Mouse (Mus musculus) gastrocnemius, postnatal 4 days (tissue): Measurements from ENCODE around the gene Sprr2a1. TPM values are rescaled to one million over a fixed set of nuclear protein-coding genes. Genes with fewer than 3 reads are reported as not detected.
"Not testable (repeated sequence)": the region's sequence is repeated elsewhere in the genome, so short reads cannot be mapped to it uniquely, and the experiment has no call there.

Experiments used
- DNase-seq, 2 experiments: peaks; one replicate each; pipeline ENCODE4 v3.0.0; 2021 to 2022; ENCODE audit warnings: low spot score in 2 of 2, mixed read lengths in 2 of 2
- long read RNA-seq, 2 experiments: library from polyadenylated mRNA; stranded (forward); transcript quantifications; one replicate each; pipeline ENCODE4 v2.0.0; 2021
- total RNA-seq, 2 experiments: library from RNA; stranded (reverse); gene quantifications; 2 replicates each; pipeline ENCODE4 v1.2.3; 2021

Sprr2a1 gene
- not detected for total RNA-seq
- long read RNA-seq, experiment 1, partial matches to known transcripts: 0 of 1 reads
- long read RNA-seq, experiment 1, other reads (novel, unspliced or antisense): 0 of 1 reads
- long read RNA-seq, experiment 2: 0 reads

DNA sequence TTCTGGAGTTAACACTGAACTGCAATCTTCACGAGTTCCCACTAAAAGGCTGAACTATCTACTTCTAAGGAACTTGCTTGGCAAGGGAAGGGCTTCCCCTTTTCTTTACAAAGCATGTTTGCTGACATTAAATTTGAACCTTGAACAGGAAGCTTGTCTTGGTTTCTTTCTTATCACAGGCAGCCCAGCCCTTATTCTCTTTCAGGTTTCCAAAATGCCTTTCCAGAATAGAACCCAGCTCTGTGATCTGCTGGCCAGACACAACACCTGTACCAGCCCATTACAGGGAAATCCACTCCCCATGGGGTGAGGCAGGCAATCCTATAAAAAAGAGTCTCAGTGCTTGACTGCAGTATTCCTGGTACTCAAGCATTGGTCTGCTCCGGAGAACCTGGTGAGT lies at the start of gene Sprr2a1, which contains the start of gene Sprr2a2:
Sprr2a1 (plus strand) TSS at position 231 of the 400 bp plus-strand sequence.
Sprr2a2 (plus strand) TSS at position 352 of the 400 bp plus-strand sequence.
- DNase-seq: not testable (repeated sequence)

DNA sequence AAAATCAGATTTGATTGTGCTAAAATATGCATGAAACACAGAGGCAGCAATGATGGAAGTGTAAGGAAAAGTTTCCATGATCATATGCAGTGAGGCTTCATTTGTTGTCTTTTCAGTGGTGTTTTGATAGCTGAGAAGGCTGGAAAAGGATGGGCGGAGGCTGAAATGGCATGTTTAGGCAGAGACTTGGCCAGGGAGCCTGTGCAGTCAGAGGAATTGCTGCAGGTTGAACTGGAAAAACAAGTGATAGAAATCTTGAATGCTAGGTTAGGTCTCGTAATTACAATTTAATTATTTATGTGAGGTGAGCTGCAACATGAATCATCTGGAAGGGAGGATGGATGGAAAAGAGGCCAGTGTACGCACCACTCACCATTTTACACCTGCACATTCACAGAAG lies 45.8 kb upstream of the Sprr2a1 start:
- no peak for DNase-seq

DNA sequence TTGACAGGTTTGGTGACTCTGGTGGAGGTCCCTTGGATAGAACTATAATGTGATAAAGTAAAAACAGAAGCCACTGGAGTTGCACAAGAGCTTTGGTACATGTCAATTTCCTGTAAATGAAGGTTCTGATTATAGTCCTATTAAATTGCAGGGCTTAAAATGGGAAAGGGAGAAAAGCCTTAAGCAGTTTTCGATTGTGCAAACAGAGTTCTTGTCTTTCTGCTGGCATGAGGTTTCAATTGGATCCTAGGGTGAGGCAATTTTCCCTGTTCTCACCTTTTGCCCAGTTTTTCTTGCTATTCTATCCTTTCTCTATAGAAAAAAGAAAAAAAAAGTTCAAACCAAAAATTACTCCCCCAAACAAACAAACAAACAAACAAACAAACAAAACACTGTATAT lies 38.7 kb upstream of the Sprr2a1 start:
- DNase-seq: no peak

DNA sequence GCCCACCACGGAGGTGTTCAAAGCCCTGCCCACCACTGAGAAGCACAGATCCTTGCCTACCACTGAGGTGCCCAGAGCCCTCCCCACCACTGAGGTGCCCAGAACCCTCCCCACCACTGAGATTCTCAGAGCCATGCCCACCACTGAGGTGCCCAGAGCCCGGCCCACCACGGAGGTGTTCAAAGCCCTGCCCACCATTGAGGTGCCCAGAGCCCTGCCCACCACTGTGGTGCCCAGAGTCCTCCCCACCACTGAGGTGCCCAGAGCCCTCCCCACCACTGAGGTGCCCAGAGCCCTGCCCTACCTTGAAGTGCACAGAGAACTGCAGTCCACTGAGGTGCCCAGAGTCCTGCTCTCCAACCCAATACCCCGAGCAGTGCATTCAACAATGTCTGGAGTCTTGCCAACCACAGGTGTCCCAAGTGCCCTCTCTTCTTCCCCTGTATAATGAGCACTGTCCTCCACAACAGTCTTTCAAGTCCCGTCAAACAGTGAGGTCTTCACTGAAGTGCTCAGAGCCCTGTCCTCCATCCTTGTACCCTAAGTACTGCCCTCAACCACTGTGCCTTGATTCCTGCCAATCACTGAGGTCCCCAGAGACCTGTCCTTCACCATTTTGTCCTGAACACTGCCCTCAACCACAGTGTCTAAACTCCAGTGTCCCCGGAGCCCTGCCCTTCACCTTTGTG lies 19.9 kb upstream of the Sprr2a1 start:
- DNase-seq: no peak

DNA sequence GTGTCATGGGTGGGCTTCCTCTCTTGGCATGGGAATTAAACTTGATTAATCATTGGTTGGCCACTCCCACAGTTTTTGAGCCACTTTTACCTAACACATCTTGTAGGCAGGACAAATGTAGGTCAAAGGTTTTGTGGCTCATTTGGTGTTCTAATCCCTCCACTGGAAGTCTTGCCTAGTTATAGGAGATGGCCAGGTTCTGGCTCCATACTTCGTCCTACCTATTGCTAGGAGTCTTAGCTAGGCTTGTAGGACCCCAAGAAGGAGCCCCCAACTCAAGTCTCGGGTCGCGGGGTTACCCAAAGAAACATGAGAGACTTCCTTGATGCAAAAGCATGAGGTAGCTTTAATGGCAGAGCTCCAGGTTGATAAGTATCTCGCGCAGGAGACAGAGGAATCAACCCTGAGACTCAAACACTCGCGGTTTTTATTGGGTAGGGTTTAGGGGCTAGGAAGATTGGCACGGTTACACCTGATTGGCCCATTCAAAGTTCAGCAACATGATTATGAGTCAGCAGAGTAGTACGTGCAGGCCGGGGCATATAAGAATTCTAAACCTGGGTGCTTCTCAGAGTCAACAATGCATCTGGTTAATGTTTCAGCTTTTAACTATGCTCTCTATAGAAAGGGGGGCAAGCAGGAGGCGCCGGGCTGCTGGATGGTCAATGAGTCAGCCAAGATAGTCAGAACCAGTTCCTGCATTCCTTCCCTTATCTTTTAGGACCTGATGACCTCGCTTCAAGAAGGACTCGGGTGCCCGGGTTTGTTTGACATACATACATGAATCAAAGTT lies 4.3 kb upstream of the Sprr2a1 start:
- not testable (repeated sequence) for DNase-seq

DNA sequence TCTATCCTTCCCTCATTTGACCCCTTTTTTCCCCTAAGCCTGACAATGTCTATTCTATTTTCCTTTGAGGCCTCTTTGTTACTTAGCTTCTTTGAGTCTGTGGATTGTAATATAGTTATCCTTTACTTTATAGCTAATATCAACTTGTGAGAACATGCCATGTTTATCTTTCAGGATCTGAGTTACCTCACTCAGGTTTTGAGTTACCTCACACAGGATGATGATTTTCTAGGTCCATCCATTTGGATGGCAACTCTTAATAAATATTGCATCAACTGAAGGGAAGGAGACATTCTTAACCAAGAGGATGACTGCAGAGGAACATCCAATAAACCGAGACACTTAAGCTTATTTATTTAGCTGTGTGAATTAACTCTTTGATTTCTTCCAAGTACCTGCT lies 3.5 kb upstream of the Sprr2a1 start:
- not testable (repeated sequence) for DNase-seq

DNA sequence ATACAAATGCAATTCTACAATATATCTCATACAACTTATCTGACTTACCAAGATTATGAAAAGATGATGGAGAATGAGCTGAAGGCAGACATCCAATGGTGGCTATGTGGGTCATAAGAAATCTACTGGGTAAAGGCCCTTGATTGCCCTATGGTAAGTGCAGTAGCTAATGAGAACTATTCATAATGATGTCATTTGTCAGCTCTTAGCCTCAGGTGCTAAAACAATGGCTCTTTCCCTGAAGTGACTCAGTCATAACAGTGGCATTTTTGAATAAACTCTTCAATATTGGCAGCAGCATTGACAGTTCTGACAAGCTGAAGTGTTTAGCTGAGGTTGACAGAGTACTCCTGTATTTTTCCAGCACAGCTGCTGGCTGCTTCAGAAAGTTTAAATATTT lies 1.9 kb upstream of the Sprr2a1 start:
- DNase-seq: not testable (repeated sequence)

DNA sequence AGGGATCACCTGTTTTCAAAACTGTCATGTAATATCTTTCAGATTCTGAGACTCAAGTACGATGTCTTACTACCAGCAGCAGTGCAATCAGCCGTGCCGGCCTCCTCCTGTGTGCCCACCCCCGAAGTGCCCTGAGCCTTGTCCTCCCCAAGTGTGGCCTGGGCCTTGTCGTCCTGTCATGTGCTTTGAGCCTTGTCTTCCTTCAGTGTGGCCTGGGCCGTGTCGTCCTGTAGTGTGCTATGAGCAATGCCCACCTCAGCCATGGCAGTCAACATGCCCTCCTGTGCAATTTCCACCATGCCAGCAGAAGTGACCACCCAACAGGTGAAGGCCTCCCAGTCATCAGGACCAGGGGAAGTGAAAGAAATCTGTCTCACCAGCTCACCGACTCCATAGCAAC lies 3.4 kb downstream of the Sprr2a1 start:
- not testable (repeated sequence) for DNase-seq

DNA sequence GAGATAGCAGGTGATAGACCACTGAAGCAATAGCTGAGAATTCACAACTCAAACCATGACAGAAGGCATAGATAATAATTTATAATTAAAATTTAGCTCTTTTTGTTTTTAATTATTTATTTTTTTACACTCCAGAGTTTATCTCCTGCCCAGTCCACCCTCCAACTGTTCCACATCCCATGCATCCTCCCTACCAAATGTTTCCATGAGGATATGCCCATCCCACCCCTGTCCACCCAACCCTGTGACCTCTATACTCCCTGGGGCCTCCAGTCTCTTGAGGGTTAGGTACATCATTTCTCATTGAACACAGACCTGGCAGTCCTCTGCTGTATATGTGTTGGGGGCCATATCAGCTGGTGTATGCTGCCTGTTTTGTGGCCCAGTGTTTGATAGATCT lies 8.1 kb downstream of the Sprr2a1 start:
- not testable (repeated sequence) for DNase-seq

DNA sequence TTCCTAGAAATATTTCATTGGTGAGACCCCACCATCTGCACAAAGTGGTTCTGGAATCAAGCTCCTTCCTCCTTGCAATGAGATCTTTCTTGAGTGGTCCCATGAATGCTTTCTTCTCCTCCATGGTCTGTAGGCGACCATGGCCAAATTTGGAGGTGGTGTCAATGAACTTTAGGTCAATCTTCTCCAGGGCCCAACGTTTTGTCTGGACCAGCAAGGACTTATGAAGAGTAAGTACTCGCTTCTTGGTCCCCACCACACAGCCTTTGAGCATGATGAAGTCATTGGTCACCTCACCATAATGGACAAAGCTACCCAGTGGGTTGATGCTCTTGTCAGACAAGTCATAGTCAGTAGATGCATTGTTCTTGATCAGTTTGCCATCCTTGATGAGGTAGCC lies 11.8 kb downstream of the Sprr2a1 start:
- DNase-seq: peak in 1 of 2 experiments; percentile 14

DNA sequence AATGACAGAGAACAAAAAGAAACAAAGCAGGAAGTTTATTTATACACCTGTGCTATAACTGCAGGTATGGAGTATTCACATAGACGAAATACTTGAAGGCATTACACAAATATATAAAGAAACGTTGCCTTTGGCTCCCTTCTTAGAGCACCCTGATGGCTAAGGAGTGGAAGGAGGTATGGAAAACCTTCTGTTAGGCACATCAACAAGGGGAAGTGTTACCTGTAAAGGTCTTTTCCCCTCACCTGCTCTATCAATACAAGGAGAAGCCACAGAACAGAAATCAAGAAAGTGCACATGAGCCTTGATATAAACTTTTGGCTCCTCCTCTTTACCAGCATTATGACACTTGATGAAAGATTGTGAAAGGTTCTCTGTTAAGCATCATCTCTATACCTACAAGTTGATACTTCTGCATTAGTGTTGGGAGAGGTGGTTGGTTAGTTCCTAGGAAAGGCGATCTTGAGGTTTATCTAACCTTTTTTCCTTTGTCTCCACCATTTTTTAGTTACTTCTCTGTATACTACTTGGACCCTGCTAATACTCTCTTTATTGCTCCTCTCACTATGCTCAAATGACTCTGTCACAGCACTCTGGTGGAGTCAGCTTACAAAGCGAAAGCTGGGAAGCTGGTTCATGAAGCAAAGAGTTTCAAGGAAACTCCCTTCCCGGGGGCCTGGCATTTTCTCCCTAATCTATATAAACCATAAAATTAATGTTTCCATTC lies 21.0 kb downstream of the Sprr2a1 start:
- not testable (repeated sequence) for DNase-seq

DNA sequence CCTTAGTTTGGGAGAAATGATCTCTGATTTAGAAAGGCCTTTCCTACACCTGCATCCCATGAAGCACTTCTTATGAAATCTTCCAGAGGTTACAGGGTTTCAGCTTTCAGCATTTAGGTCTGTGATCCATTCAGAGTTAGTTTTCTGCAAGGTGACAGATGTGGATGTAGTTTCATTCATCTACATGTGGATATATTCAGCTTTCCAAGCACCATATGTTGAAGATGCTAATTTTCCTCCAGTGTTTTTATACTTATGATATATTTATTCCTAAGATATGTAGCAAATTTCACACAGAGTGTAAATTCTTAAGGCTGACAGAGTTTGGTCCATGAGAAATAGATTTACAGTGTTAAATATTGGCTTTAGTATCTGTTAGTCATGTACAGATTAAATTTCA lies 23.1 kb downstream of the Sprr2a1 start:
- not testable (repeated sequence) for DNase-seq

DNA sequence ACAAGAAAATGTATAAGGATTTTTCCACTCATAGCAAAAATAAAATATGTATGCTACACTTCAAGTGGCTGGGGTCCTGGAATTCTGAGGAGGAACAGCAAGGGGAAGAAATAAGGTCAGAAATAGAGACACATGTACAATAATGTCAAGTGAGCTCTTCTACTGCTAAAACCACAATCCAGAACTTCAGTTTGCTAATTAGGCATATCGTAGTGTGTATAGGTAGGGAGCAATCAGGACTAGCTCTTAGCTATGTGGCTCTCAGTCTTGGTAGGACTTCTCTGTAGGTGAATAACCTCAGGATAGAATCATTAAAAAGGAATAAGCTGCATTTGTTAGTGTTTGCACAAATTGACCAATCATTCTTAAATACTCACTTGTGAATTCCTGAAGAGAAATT lies 23.6 kb downstream of the Sprr2a1 start:
- not testable (repeated sequence) for DNase-seq

DNA sequence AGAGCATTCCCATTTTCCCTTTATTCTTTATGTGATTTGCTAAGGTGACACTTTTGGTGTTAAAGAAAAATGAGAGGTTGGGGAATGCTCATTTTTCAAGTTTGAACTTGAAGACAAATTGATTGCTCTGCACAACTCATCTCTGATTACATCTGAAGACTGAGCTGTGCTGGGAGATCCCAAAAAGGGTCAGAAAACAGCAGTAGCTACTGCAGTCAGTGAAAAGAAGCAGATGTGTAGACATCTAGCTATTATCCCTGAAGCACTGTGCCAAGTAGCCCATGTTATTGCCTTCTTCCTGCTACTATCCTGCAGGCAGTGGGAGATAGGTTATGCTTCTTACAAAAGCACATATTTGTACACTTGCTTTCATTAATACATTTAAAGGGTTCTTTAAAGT lies 29.2 kb downstream of the Sprr2a1 start:
- DNase-seq: not testable (repeated sequence)

DNA sequence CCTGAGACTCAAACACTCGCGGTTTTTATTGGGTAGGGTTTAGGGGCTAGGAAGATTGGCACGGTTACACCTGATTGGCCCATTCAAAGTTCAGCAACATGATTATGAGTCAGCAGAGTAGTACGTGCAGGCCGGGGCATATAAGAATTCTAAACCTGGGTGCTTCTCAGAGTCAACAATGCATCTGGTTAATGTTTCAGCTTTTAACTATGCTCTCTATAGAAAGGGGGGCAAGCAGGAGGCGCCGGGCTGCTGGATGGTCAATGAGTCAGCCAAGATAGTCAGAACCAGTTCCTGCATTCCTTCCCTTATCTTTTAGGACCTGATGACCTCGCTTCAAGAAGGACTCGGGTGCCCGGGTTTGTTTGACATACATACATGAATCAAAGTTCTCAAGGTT lies 30.6 kb downstream of the Sprr2a1 start:
- DNase-seq: not testable (repeated sequence)

DNA sequence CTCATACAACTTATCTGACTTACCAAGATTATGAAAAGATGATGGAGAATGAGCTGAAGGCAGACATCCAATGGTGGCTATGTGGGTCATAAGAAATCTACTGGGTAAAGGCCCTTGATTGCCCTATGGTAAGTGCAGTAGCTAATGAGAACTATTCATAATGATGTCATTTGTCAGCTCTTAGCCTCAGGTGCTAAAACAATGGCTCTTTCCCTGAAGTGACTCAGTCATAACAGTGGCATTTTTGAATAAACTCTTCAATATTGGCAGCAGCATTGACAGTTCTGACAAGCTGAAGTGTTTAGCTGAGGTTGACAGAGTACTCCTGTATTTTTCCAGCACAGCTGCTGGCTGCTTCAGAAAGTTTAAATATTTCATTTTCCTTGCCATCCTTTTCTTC lies 32.9 kb downstream of the Sprr2a1 start:
- DNase-seq: not testable (repeated sequence)

DNA sequence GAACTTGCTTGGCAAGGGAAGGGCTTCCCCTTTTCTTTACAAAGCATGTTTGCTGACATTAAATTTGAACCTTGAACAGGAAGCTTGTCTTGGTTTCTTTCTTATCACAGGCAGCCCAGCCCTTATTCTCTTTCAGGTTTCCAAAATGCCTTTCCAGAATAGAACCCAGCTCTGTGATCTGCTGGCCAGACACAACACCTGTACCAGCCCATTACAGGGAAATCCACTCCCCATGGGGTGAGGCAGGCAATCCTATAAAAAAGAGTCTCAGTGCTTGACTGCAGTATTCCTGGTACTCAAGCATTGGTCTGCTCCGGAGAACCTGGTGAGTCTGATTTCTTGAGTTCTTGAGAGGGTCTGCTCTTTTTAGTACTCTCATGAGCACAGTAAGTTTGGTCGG lies 34.9 kb downstream of the Sprr2a1 start:
- not testable (repeated sequence) for DNase-seq

DNA sequence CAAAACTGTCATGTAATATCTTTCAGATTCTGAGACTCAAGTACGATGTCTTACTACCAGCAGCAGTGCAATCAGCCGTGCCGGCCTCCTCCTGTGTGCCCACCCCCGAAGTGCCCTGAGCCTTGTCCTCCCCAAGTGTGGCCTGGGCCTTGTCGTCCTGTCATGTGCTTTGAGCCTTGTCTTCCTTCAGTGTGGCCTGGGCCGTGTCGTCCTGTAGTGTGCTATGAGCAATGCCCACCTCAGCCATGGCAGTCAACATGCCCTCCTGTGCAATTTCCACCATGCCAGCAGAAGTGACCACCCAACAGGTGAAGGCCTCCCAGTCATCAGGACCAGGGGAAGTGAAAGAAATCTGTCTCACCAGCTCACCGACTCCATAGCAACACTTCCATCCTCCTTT lies 38.3 kb downstream of the Sprr2a1 start:
- not testable (repeated sequence) for DNase-seq

DNA sequence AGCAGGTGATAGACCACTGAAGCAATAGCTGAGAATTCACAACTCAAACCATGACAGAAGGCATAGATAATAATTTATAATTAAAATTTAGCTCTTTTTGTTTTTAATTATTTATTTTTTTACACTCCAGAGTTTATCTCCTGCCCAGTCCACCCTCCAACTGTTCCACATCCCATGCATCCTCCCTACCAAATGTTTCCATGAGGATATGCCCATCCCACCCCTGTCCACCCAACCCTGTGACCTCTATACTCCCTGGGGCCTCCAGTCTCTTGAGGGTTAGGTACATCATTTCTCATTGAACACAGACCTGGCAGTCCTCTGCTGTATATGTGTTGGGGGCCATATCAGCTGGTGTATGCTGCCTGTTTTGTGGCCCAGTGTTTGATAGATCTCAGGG lies 42.9 kb downstream of the Sprr2a1 start:
- DNase-seq: not testable (repeated sequence)

DNA sequence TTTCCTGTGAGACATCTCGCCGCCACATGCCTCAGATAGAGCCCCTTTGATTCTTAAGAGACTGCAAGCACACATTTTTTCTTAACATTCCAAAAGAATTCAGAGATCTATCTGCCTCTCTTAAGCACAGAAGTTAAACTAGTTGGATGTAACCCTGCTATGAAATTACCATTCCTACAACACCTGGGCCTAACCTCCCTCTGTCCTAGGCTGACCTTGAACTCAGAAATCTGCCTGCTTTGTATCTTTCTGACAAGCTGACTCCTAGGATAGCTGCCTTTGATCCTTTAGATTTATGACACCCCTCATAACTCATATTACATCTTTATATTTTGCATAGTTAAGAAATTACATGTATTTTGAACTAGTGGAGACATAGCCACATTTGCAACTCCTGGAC lies 47.9 kb downstream of the Sprr2a1 start:
- DNase-seq: not testable (repeated sequence)
